Mouse (Mus musculus) thymus, postnatal 4 days (tissue): ENCODE results near the gene Qprt.
"Not testable (repeated sequence)": the region's sequence is repeated elsewhere in the genome, so short reads cannot be mapped to it uniquely, and the experiment has no call there.

Experiments
- DNase-seq: peaks from one replicate; pipeline ENCODE4 v3.0.0; 2021

Qprt gene

GRCm38 (mm10) chr7:127093914-127094313 lies 28.1 kb downstream of the Qprt start:
- no peak for DNase-seq

GRCm38 (mm10) chr7:127091114-127091896 lies 30.7 kb downstream of the Qprt start, which contains the start of gene AI467606:
Gene AI467606, plus strand, starts transcription at chr7:127091359.
- peak; percentile 90 for DNase-seq

GRCm38 (mm10) chr7:127090154-127091113 lies 31.6 kb downstream of the Qprt start:
- peak; percentile 50 for DNase-seq

- DNase-seq: peak; percentile 67
Measured at GRCm38 (mm10) chr7:127088901-127089845, 32.9 kb downstream of the Qprt start.

GRCm38 (mm10) chr7:127088083-127088482 lies 33.9 kb downstream of the Qprt start:
- DNase-seq: no peak

GRCm38 (mm10) chr7:127087278-127088010 lies 34.6 kb downstream of the Qprt start, which contains the start of gene Zg16:
Gene Zg16, minus strand, starts transcription at chr7:127087328.
- DNase-seq: not testable (repeated sequence)

- not testable (repeated sequence) for DNase-seq
Measured at GRCm38 (mm10) chr7:127085751-127086150, 36.3 kb downstream of the Qprt start.

GRCm38 (mm10) chr7:127084794-127085193 lies 37.2 kb downstream of the Qprt start:
- no peak for DNase-seq

- DNase-seq: no peak
Measured at GRCm38 (mm10) chr7:127083689-127084088, 38.3 kb downstream of the Qprt start.

GRCm38 (mm10) chr7:127082995-127083394 lies 39.0 kb downstream of the Qprt start:
- DNase-seq: no peak

- DNase-seq: no peak
Measured at GRCm38 (mm10) chr7:127082271-127082670, 39.8 kb downstream of the Qprt start.

- DNase-seq: no peak
Measured at GRCm38 (mm10) chr7:127080045-127080444, 42.0 kb downstream of the Qprt start.

- DNase-seq: peak; percentile 60
Measured at GRCm38 (mm10) chr7:127077692-127078091, 44.3 kb downstream of the Qprt start.

GRCm38 (mm10) chr7:127076188-127076587 lies 45.8 kb downstream of the Qprt start:
- no peak for DNase-seq

- no peak for DNase-seq
Measured at GRCm38 (mm10) chr7:127073221-127073620, 48.8 kb downstream of the Qprt start.

- DNase-seq: no peak
Measured at GRCm38 (mm10) chr7:127070871-127071413, 51.1 kb downstream of the Qprt start.

- no peak for DNase-seq
Measured at GRCm38 (mm10) chr7:127066317-127066716, 55.7 kb downstream of the Qprt start.

GRCm38 (mm10) chr7:127065538-127065937 lies 56.5 kb downstream of the Qprt start:
- DNase-seq: no peak
